Mouse (Mus musculus): ENCODE data around the gene Fam160a2.

The Fam160a2 gene

DNA sequence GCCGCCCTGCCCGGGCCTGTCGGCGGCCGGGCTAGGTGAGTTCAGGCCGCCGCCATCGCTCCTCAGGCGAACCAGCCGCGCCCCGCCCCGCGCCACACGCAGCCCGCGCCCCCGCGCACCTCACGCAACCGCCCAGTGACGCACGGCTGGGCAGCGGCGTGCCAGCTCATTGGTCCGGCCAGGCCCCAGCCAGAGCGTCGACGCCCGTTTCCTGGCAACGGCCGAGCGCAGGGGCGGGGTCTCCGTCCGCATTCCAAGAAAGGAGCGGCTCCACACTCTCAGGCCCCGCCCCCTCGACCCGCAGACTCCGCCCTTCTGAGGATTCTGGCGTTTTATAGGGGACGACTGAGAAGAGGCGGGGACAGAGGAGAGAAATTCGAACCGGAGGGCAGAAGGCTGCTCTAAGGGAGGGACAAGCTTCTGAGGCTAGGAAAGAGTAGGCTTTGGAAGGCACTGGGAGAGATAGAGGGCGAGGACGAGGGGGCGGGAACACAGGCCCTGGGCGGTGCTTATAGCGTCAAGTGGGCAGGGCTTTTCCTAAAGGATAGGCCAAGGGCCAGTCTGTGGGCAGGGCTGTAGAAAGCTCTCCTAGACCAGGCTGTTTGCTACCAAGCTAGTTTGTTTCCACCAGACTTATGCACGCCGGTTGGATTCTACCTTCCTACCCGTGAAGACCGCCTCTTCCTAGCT lies at the start of gene Fam160a2:
Gene Fam160a2, minus strand, starts transcription at position 120 of the 690 bp plus-strand sequence.
- DNase-seq (ENCODE audit: low spot score), result peak; percentile 99

DNA sequence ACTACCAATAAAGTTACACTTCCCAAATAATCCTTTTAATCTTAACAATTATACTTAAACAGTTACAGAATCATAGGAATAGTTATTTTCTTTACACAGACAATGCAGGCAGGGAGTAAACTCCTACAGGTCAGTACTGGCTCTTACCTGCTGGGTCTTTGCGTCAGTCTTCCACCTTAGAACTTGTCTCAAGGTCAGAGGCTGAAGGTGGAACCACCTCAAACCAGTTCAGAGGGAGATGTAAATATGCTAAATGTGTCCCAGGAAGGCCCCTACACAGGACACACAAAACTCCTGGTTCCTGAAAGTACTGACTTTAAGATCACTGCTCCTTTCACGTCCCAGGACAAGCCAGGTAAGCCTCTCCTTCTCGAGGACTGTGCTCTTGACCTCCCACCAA lies 45.2 kb upstream of the Fam160a2 start:
- no peak for DNase-seq (ENCODE audit: low spot score)

DNA sequence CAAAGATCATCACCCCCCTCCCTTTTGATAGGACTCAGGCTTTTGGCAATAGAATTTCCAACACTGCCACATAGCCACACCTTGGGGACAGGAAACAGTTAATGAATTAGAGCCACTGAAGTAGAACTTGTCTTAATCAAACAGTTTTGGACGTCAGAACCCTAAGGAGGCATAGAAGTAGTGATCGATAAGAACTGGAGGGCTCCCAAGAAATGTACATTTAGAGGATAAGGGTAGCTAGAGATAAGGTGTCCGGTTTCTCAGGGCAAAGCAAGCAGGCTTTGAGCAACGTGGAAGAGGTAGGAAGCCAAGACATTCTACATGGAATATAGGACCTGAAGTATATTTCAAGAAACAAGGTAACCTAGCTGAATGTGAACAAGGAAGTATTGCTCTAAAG lies 41.6 kb upstream of the Fam160a2 start:
- no peak for DNase-seq (ENCODE audit: low spot score)

DNA sequence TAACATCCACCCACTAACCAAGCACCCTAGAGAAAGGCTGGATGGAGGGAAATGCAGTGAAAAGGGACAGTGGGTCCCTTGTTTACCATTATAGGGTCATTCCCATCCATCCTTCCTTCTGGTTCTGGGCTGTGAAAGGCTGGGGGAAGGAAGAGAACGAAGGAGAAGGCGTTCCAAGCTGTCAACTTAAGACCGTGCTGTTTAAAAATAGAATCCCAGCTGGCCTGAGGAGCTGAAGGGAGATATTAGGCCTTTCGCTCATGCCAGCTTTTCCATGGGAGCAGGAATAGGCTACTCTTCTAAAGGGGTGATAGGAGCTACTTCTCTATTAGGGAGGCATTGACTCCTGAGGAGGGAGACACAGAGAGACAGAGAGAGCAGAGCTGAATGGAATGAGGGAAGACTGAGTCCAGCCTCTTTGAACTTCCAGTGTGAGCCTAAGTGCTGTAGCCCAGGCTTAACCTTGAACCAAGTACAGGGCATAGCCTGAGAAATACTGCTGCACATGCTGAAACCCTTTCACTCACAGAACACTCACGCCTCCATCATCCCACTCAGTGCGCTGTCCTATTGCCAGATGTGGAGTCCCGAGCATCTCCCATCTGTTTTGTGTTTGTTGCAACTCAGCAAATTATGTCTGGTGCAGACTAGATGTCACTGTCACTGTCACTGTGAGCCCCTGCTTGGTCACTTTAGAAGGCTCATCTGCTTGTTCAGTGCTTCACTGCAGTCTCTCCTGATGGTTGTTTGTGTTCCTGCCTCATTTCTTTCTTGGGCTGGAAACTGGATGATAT lies 38.3 kb upstream of the Fam160a2 start:
- no peak for DNase-seq (ENCODE audit: low spot score)

DNA sequence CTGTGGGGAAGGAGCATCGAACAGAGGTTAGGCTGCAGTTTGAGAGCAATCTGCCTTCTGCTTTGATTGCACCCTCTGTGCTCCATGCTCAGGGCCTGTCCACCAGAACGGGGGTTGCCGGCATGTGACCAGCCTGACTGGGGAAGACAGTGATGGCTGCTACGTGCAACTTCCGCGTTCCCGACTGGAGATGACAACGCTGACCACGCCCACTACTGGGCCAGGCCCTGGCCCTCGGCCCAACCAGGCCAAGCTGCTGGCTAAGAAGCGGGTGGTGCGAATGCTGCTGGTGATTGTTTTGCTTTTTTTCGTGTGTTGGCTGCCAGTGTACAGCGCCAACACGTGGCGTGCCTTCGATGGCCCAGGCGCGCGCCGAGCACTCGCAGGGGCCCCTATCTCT lies 34.9 kb upstream of the Fam160a2 start:
- DNase-seq (ENCODE audit: low spot score), result no peak

DNA sequence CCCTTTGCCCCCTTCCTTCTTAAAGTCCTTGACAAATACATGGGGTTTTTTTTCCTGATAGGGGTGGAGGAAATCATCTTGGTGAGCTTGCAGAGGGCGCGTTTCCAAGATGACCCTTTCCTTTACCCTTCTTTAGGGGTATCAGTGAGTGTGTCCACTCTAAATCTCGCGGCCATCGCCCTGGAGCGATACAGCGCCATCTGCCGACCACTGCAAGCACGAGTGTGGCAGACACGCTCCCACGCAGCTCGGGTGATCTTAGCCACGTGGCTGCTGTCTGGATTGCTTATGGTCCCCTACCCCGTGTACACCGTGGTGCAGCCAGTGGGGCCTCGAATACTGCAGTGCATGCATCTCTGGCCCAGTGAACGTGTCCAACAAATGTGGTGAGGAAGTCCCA lies 34.0 kb upstream of the Fam160a2 start:
- no peak for DNase-seq (ENCODE audit: low spot score)

DNA sequence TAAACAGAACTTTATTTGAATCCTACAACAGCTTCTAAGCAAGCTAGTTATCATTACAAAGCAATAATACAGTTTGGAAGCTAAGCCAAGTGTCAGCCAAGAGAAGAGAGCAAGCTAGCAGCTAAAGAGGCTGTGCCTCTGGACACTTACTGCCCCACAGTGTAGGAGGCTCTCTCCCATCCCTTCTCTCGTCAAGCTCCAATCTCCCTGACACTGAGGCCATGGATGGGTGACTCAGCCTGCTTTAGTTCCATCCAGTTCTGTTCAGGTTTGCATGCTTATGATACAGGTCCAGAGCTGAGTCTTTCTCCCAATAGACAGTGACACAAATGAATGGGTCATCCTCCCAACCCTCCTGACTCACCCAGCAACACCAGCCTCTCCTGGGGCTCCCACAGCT lies 32.2 kb upstream of the Fam160a2 start:
- DNase-seq (ENCODE audit: low spot score), result no peak

DNA sequence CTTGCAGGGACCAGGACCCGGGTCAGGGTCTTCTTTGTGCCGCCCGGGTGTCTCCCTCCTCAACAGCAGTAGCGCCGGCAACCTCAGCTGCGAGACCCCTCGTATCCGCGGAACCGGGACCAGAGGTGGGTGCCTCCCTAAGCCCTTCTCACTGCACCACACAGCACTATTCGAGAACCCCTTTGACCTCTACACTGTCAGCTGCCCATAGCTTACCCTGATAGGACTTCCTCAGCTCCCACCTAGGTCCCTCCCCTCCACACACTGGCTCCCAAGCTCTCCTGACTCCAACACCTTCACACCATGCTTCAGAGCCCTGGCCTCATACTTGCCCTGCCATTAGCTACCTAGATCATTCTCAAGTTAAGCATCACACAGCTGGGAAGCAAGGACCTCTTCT lies 26.2 kb upstream of the Fam160a2 start:
- DNase-seq (ENCODE audit: low spot score), result no peak

DNA sequence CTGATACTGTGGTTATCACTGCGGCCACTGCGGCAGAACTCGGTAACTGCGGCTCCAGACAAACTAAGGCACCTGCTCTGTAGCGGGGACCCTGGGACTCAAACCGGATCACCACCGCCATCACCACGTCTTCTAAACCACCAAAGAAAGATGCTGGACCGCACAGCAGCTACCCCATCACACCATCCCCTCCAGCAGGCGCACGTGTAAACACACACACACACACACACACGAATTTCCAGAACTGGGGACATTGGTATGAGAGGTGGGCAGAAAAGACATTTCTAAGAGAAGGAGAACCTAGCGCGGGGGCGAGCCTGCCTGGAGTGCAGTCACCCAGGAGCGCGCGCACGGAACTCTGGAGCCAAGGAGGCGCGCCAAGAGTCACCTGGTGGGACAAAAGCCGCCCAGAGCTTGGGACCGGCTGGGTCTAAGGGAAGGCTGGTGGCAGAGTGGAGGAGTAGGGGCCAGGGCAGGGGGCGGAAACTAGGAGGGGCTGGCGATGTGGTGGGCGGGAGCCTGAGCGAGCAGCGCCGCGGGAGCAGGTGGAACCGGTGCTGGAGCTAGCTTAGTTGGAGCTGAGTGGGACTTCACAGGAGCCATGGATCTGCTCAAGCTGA lies 25.7 kb upstream of the Fam160a2 start, which contains the start of gene Cckbr:
Gene Cckbr, plus strand, starts transcription at position 308 of the 620 bp plus-strand sequence.
- DNase-seq (ENCODE audit: low spot score), result no peak

DNA sequence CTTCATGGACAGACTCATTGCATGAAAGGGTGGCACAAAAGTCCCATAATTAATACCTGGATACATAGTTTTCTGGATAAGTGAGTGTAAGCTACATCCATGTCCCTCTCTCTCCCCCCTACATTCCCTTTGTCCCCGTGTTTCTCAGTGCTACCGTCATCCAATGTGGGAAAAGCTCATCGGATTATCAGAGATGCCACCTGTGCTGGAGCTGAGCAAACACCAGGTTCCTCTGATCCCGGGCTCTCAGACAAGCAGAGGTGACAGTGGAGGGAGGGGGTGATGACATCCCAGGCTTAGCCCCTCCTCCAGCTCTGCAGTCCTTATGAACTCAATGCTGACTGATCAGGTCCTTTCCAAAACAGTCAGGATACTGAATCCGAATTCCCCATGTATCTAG lies 24.5 kb upstream of the Fam160a2 start:
- DNase-seq (ENCODE audit: low spot score), result no peak

DNA sequence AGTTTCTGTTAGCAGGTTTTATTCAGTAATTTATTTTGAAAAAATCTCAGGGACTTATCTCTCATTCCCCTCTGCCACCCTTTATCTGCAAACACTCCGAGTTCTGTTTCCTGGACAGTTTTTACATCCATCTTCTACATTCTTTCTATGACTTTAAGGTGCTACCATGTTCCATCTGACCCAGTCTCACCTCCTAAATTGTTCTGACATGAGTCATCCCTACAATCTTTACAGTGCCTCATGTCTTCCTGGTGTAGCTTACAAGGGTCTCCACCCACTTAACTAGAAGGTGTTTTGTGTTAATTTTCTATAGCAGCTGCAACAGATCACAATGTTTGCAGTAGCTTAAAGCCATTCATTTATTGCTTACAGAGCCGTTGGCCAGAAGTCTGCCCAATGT lies 21.0 kb upstream of the Fam160a2 start:
- DNase-seq (ENCODE audit: low spot score), result no peak

DNA sequence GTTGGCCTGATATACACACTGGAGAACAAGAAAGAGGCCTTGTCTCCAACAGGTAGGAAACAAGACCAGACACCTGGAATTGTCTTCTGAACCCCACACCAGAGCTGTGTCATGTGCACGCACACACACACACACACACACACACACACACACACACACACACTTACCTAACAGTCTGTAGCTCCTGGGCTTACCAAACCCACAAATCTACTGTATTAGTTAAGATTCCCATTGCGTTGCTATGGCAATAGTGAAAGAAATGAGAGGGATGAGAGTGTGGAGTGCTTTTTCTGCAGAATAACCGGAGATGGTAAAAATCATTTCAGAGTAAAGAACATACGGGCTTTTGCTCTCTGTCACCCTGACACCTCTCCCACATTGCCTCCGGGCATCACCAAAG lies 18.3 kb upstream of the Fam160a2 start:
- no peak for DNase-seq (ENCODE audit: low spot score)

DNA sequence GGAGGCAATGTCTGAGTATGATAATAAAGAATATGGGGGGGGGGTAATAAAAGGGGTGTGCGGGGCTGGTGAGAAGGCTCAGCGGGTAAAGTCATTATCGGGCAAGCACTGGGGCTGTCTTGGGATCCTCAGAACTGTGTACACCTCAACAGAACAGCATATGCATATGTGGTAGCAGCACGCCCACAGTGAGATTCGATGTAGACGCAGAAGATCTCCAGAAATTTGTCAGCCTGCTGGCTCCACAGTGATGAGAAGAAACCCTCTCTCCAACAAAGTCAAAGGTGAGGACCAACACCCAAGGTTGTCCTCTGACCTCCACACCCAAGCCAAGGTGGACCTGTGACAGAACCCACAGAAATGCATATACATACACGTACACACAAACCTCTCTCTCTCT lies 16.7 kb upstream of the Fam160a2 start:
- DNase-seq (ENCODE audit: low spot score), result no peak

DNA sequence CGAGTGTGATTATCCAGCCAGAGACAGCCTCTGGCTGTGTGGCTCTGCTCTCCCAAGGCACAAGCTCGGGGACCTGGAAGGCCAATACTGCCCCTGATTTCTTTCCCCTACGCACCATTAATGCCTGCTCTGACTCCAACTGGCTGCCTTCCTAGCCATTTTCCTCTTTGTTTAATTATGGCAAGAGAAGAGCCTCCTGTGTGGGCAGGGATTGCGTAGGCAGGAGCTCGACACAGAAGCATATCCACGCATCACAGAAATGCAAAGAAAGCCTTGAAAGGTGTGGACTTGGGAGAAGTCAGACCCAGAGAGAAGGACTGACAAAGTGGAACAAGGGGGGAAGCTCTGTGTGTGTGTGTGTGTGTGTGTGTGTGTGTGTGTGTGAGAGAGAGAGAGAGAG lies 14.5 kb upstream of the Fam160a2 start:
- no peak for DNase-seq (ENCODE audit: low spot score)

DNA sequence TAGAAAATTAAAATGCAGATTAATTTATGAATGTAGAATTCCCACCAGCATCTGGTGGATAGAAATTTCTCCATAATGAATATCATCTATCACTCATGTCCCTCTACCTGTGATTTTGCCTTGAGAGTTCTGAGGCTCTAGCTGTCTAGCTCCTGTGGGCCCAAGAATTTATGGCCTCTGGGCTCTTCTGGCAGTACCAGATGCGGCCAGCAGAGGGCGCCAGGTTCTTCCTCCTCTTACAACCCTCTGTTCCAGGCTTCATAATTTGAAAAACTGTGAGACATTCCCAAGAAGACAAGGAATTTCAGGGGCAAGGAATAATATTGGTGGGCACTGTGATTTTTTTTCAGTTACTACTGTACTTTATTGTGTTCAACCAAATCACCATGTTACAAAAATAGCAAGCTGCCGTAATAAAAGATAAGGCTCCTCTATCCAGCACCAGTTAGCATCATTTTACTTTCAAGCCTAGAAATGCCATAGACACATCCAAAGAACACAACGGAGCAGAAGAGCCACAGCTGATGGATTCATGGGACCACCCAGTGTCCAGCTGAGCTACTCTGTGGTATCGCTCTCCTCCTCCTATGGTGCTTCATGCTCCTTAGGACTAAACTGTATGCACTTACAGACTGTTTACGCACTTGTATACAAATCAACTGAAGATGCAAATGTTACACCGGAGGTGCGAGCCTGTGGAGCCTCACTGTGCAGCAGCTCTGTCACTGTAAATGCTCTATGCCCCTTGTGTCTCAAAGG lies 12.2 kb upstream of the Fam160a2 start:
- peak; percentile 20 for DNase-seq (ENCODE audit: low spot score)

DNA sequence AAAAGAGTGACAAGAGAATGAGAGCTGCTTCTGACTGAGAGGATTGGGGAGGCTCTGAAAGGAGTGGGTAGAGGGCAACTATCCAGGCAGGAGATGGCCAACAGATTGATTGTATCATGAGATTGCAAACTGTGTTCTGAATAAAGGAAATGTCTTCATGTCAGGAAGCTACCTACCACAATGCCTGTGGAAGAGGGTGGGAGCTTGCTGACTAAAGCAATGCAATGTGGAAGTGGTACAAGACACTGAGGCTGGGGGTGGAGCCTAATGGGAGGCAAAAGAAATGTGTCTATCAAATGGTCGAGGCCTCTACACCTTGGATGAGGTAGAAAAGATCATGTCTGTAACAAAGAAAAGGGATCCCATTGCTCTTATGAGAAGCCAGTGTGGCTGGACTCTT lies 6.5 kb upstream of the Fam160a2 start:
- DNase-seq (ENCODE audit: low spot score), result no peak

DNA sequence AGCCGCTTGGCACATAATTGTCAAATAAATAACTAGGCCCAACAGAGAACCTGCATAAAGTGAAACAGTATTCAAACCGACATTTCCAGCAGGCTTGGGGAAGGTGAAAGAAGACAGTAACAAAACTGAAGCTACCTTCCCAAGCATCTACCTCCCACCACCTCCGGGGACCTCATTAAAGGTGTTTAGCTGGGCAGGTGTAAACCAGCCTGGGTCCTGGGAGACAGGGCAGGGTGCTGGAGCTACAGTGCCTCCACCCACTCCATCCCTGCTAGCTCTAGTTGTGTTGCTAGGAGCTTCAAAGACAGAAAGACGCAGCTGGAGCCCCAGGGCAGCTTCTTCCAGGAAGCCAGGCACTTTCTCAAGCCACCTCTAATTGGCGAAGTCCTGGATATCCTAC lies 4.4 kb upstream of the Fam160a2 start, which contains the start of gene Cnga4:
Gene Cnga4, plus strand, starts transcription at position 301 of the 400 bp plus-strand sequence.
- no peak for DNase-seq (ENCODE audit: low spot score)

DNA sequence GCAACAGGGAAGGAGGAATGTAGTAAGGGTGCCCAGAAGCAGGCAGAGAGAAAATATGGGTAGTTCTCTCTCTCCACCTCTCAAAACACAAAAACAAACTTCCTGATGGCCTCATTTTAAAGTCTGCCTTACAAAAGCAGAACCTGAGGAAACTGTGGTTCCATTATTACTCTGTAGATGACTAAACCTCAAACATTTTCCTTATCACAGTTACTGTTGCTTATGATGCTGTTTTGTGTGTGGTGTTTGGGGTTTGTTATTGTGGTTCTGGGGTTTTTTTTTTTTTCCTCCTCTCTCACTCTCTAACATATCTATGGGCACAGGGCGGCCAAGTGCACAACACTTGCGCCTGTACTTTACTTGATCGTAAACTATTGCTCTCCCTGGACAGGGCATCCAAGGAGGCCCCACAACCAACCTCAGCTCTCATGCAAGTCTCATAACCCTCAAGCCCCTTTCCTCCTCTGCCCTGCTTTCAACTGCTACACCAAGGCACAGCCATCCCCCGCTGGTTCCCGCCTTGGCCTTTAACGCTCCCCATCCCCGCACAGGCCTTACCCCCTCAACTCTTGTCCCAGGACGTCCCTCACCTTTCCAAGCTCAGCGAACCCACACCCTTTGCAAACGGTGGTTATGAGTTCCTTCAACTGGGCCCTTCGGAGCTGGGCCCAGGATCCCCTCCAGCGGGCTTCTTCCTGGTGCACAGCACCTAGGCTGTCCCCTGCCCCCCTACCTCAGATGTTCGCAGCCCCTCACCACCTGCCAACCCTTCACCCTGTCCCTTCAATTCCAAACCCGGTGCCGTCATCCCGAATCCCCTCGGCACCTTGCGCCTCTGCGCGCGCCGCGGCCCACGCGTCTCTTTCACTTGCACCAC lies 558 bp downstream of the Fam160a2 start:
- no peak for DNase-seq (ENCODE audit: low spot score)

DNA sequence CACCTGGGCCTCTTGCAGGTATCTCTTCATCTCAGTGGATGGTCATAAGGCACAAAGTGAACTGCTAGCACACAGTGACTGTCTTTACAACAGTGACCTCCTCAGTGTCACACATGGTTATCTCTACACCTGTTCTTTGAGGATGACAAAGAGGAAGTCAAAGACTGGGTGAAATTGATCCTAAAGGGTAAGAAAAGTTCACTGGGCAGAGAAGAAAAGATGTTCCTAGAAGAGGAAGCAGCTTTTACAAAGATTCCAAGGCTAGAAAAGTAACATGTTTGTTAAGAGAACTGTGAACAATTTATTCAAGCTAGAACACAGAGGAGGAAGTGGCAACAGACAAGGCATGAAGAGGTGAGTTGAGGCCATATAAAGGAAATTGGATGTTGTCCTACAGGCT lies 3.7 kb downstream of the Fam160a2 start:
- no peak for DNase-seq (ENCODE audit: low spot score)

DNA sequence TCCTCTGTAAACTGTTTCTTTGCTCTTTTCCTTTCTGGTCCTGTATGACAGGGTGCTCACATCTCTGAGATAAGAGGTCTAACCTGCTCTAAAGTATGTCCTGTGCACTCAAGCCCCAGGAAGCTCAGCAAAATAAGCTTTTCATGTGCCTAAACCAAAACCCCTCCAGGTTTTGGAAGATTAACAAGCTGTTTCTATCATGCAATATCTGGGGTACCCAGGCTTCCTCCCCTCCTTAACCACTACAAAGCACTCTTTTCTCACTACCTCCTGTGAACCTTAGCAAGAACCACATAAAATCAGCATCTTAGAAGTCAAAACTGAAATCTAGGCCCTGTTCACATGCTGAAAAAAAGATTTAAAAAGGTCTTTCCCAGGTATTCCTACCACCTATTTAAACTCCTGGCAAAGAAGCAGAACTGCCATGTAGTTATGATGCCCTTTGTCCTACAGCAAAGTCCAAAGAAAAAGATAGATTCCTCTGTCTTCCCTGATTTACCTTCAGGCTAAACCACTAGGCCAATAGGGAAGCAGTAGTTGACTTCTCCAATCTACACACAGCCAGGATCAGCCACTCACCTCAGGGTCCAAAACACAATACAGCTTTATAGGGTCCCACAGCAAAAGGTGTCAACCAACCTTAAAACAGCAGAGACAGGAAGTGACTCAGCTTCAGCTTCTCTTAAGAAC lies 4.6 kb downstream of the Fam160a2 start:
- no peak for DNase-seq (ENCODE audit: low spot score)

DNA sequence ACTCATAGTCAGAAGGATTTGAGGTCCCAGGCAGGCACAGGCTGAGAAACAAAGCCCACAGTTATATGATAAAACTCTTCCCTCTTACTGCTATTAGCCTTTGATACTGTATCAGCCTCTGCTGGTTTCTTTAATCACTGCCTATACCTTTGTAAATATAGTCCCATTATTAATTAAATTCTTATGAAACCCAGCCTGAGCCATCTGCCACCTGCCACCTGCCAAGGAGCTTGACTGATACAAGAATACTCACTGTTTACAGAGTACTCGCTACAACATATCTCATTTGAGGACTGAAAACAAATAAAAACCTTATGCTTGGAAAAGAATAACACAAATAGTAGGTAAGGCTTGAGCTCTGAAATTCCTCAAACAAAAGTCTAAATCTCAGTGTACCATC lies 5.2 kb downstream of the Fam160a2 start:
- no peak for DNase-seq (ENCODE audit: low spot score)

Measured in ovary, adult 18-20 months (tissue).